Mouse (Mus musculus) kidney, adult 11 months (tissue): ENCODE results near the gene Tspan11.

Experiments used
- DNase-seq: peaks from one replicate; pipeline ENCODE4 v3.0.0; 2022

The Tspan11 gene

GRCm38 (mm10) chr6:127887511-127888421, at the start of gene Tspan11:
Tspan11 (plus strand) TSS chr6:127887589.
- DNase-seq: no peak

- no peak for DNase-seq
Measured at GRCm38 (mm10) chr6:127837910-127838309, 49.5 kb upstream of the Tspan11 start.

GRCm38 (mm10) chr6:127839538-127839937, 47.9 kb upstream of the Tspan11 start:
- no peak for DNase-seq

GRCm38 (mm10) chr6:127840171-127840570, 47.2 kb upstream of the Tspan11 start:
- no peak for DNase-seq

GRCm38 (mm10) chr6:127841326-127841725, 46.1 kb upstream of the Tspan11 start:
- DNase-seq: no peak

GRCm38 (mm10) chr6:127846521-127846920, 40.9 kb upstream of the Tspan11 start:
- DNase-seq: no peak

GRCm38 (mm10) chr6:127849496-127849895, 37.9 kb upstream of the Tspan11 start:
- DNase-seq: no peak

GRCm38 (mm10) chr6:127851611-127852010, 35.8 kb upstream of the Tspan11 start:
- no peak for DNase-seq

- no peak for DNase-seq
Measured at GRCm38 (mm10) chr6:127853241-127853640, 34.1 kb upstream of the Tspan11 start.

- no peak for DNase-seq
Measured at GRCm38 (mm10) chr6:127853771-127854687, 33.4 kb upstream of the Tspan11 start.

- DNase-seq: no peak
Measured at GRCm38 (mm10) chr6:127854688-127855013, 32.7 kb upstream of the Tspan11 start.

- DNase-seq: no peak
Measured at GRCm38 (mm10) chr6:127855711-127856295, 31.6 kb upstream of the Tspan11 start.

GRCm38 (mm10) chr6:127861951-127862350, 25.4 kb upstream of the Tspan11 start:
- no peak for DNase-seq

GRCm38 (mm10) chr6:127865391-127865790, 22.0 kb upstream of the Tspan11 start:
- no peak for DNase-seq

GRCm38 (mm10) chr6:127868546-127868945, 18.8 kb upstream of the Tspan11 start:
- no peak for DNase-seq

GRCm38 (mm10) chr6:127869121-127869520, 18.3 kb upstream of the Tspan11 start:
- no peak for DNase-seq

- no peak for DNase-seq
Measured at GRCm38 (mm10) chr6:127870345-127871324, 16.8 kb upstream of the Tspan11 start.

- no peak for DNase-seq
Measured at GRCm38 (mm10) chr6:127871436-127871835, 16.0 kb upstream of the Tspan11 start.

GRCm38 (mm10) chr6:127872581-127872980, 14.8 kb upstream of the Tspan11 start:
- no peak for DNase-seq

GRCm38 (mm10) chr6:127875883-127876282, 11.5 kb upstream of the Tspan11 start:
- no peak for DNase-seq

- DNase-seq: no peak
Measured at GRCm38 (mm10) chr6:127876436-127876835, 11.0 kb upstream of the Tspan11 start.

GRCm38 (mm10) chr6:127877026-127877425, 10.4 kb upstream of the Tspan11 start:
- DNase-seq: no peak
